Mouse (Mus musculus) liver, postnatal 0 days (tissue): ENCODE results near the gene Efnb2. TPM values are rescaled to one million over a fixed set of nuclear protein-coding genes. Genes with fewer than 3 reads are reported as not detected.

ENCODE experiments used
- ATAC-seq: fragments of 200-750 bp; cut with Nextera tagmentation; 2 replicates; pipeline ENCODE4 v1.8.0; 2017; ENCODE audit warnings: mild to moderate bottlenecking, moderate library complexity
- DNase-seq: peaks from one replicate; pipeline ENCODE4 v3.0.0-alpha.2; 2016
- H3K27ac ChIP-seq: fragments of 300-500 bp; sonication (generic); 2 replicates; pipeline ENCODE4 v1.5.1; 2014; ENCODE audit warnings: antibody characterized with exemption, moderate library complexity, mild to moderate bottlenecking, low read depth
- H3K27me3 ChIP-seq: fragments of 300-500 bp; sonication (generic); 2 replicates; pipeline ENCODE4 v1.6.1; 2014; ENCODE audit warnings: low read length, control low read depth, mixed read lengths; ENCODE audit not compliant: insufficient read depth
- H3K36me3 ChIP-seq: fragments of 300-500 bp; sonication (generic); replicated peaks from 2 replicates; pipeline ENCODE4 v1.6.1; 2014; ENCODE audit warnings: mild to moderate bottlenecking, control low read depth, low read length, moderate library complexity, mixed read lengths; ENCODE audit not compliant: insufficient read depth
- H3K4me1 ChIP-seq: fragments of 300-500 bp; sonication (generic); 2 replicates; pipeline ENCODE4 v1.6.1; 2014; ENCODE audit warnings: antibody characterized with exemption, mild to moderate bottlenecking, control low read depth; ENCODE audit not compliant: insufficient read depth
- H3K4me2 ChIP-seq: fragments of 300-500 bp; sonication (generic); 2 replicates; pipeline ENCODE4 v1.6.1; 2014; ENCODE audit warnings: low read depth, mild to moderate bottlenecking, low read length, moderate library complexity, mixed read lengths
- H3K4me3 ChIP-seq: fragments of 300-500 bp; sonication (generic); 2 replicates; pipeline ENCODE4 v1.5.1; 2014; ENCODE audit warnings: low read depth, low read length
- H3K9ac ChIP-seq: fragments of 300-500 bp; sonication (generic); replicated peaks from 2 replicates; pipeline ENCODE4 v1.6.1; 2014; ENCODE audit warnings: mild to moderate bottlenecking, moderate library complexity
- H3K9me3 ChIP-seq: fragments of 300-500 bp; sonication (generic); 2 replicates; pipeline ENCODE4 v1.6.1; 2016; ENCODE audit warnings: mild to moderate bottlenecking, control low read depth, low read length, mixed read lengths
- CTCF ChIP-seq: sonication (generic); IDR thresholded peaks from 2 replicates; pipeline ENCODE4 v1.5.1; 2016; ENCODE audit warnings: antibody characterized with exemption, low read depth
- EP300 ChIP-seq: IDR thresholded peaks from 2 replicates; pipeline ENCODE4 v1.6.1; 2016; ENCODE audit warnings: antibody characterized with exemption, low read depth, mild to moderate bottlenecking
- WGBS: fragments of 180-500 bp; shearing (Covaris S2); extraction: QIAGEN DNeasy Blood & Tissue Kit; methylation state at CpG from one replicate; pipeline ENCODE4 v1.1.7; 2014; ENCODE audit not compliant: insufficient replicate concordance; 5-methylcytosine and 5-hydroxymethylcytosine counted together
- polyA plus RNA-seq: library from polyadenylated mRNA; unstranded; fragments of >200 nt; fragmentation: Nextera tagmentation; extraction: Ambion mirVana; gene quantifications from 2 replicates; pipeline ENCODE4 v1.2.1, GENCODE M21; 2015

The Efnb2 gene
- polyA plus RNA-seq, 1 experiment from 2014 or later: 1.0 TPM

DNA sequence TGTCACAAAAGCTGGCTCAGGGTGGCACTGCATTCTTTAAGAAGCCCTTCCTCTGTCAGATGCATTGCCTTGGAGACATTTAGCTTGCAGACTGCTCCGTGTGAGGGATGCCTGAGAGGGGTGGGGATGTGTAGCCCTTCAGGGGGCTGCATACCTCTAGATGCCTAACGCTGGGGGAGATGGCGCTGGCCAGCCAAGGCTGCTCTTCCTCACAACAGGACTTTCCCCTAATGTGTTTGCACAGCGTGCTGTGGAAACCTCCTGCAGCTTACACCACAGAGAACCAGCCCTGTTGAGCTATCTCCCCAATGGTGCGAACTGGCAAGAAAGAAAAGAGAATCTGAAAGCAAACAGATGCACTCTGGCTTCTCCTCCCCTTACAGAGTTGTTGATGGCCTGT lies 51.9 kb downstream of the Efnb2 start:
- DNase-seq (no peak), ATAC-seq (no peak)
- 45% methylated on average over 5 of the region's 5 CpGs for WGBS
- Histone ChIP-seq H3K4me1 (no peaks in the 10 kb centered on the region), H3K27me3 (no peaks in the 10 kb centered on the region), H3K4me2 (no peak overlapping the region), H3K36me3 (no peaks in the 10 kb centered on the region), H3K27ac (no peak overlapping the region), H3K9me3 (no peaks in the 10 kb centered on the region), H3K9ac (no peak overlapping the region), H3K4me3 (no peak overlapping the region)
- TF ChIP-seq EP300: no peak
- no peak for TF ChIP-seq CTCF

DNA sequence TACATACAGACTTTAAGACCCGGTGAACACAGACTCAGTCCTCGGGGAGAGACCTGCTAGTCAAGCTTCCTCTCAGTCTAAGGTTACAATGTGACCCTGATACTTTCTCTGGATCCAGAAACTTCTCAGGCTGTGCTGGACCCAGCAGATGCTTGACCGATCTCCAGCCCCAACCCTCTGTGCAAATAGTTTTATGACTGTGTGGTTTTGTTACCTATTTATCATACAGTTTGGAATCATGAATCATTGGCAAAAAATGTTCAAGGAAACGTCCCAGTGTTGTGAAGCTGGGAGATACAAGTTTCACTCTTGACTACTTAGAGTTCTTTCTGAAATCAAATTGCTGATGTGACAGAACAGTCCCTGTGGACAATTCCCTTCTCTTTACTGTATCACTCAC lies 55.4 kb downstream of the Efnb2 start:
- H3K27me3 ChIP-seq: no peaks in the 10 kb centered on the region
- H3K9me3 ChIP-seq: no peaks in the 10 kb centered on the region
- 59% methylated on average over 4 of the region's 4 CpGs for WGBS
- TF ChIP-seq EP300 (no peak), CTCF (no peak)
- H3K4me2 ChIP-seq: no peak overlapping the region
- DNase-seq (no peak), ATAC-seq (no peak)
- no peak overlapping the region for H3K4me3 ChIP-seq
- H3K36me3 ChIP-seq: no peaks in the 10 kb centered on the region
- H3K27ac ChIP-seq: no peak overlapping the region
- H3K9ac ChIP-seq: no peak overlapping the region
- H3K4me1 ChIP-seq: no peaks in the 10 kb centered on the region

DNA sequence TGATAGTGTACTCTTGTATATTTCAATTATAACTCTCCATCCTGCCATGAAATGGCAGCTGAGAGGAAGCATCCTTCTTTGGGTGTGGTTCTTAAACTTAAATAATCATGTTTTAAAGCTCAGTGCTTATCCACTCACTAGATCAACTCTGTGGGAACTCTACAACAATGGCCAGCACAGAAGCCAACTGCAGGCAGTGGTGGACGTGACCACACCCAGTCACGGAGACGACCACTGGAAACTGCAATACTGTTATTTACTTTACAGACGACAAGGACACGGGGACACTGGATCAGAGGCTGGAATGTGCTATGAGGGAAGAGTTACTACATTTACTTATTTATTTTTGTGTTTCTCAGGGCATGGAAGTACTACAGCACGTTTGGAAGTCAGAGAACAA lies 57.2 kb downstream of the Efnb2 start:
- no peak overlapping the region for H3K9ac ChIP-seq
- no peaks in the 10 kb centered on the region for H3K36me3 ChIP-seq
- H3K9me3 ChIP-seq: no peaks in the 10 kb centered on the region
- H3K27me3 ChIP-seq: no peaks in the 10 kb centered on the region
- H3K27ac ChIP-seq: no peak overlapping the region
- TF ChIP-seq EP300: no peak
- TF ChIP-seq CTCF: no peak
- 44% methylated on average over 6 of the region's 6 CpGs for WGBS
- no peak overlapping the region for H3K4me3 ChIP-seq
- ATAC-seq: no peak
- no peak for DNase-seq
- H3K4me1 ChIP-seq: no peaks in the 10 kb centered on the region
- H3K4me2 ChIP-seq: no peak overlapping the region

DNA sequence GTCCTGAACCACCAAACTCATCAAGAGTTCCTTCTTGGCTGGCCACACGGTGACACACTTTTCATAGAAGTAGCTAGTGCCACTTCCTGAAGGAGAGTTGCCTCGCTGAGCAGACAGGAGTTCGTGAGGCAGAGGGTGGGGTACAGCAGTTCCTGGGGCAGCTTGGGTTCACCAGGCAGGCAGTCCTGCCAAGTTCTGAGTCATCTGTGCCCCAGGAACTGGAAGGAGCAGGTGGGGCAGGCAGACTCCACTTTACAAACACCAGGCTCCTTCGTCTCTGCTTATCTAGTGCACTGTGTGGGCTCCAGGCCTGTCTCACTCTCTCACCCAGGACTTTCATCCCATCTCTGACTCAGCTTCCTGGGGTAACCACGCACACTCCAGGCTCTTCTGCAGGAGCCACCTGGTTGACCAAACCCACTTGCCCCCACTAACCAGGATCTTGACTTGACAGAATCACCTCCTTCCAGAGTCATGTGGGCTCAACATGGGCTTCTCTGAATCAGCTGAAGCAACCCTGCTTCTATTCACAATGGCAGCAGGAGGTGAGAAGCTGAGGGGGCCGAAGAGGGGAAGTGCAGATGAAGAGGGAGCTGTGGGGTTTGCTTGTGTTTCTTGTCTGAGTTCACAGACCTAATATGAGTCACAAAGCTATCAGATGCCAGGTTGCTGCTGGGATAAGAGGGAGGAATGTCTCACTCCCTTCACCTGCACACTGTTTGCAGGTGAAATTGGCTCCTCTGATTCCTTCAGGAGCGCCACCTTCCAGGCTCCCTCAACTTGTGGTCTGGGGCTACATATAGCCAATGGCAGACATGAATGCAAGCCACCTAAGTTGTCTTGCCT lies 58.2 kb downstream of the Efnb2 start:
- TF ChIP-seq EP300: no peak
- no peak for TF ChIP-seq CTCF
- ATAC-seq: no peak
- H3K9me3 ChIP-seq: no peaks in the 10 kb centered on the region
- no peaks in the 10 kb centered on the region for H3K4me1 ChIP-seq
- H3K27me3 ChIP-seq: no peaks in the 10 kb centered on the region
- DNase-seq: no peak
- no peaks in the 10 kb centered on the region for H3K36me3 ChIP-seq
- WGBS: 38% methylated on average over 7 of the region's 7 CpGs
- H3K4me3 ChIP-seq: no peak overlapping the region
- H3K27ac ChIP-seq: no peak overlapping the region
- no peak overlapping the region for H3K4me2 ChIP-seq
- no peak overlapping the region for H3K9ac ChIP-seq

DNA sequence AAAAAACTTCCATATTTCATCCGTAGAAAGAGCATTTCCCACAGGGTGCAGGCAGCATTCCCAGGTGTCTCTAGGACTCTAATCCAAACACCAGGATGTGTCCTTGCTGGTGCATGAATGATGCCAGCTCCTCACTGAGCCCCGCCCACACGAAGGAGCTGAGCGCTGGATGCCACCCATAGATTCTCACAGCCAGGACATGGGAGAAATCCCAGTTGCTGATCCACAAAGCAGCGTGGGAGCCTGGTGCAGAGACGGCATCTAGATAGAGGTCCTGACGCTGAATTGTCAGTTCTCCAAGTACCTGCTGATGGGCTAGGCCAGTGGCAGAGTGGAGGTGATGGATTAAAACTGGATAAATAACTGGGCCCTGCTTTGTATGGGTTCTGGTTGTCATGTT lies 61.1 kb downstream of the Efnb2 start:
- H3K9ac ChIP-seq: no peak overlapping the region
- H3K27ac ChIP-seq: no peak overlapping the region
- H3K9me3 ChIP-seq: no peaks in the 10 kb centered on the region
- WGBS: 87% methylated on average over 7 of the region's 7 CpGs
- no peaks in the 10 kb centered on the region for H3K36me3 ChIP-seq
- no peak overlapping the region for H3K4me2 ChIP-seq
- H3K27me3 ChIP-seq: no peaks in the 10 kb centered on the region
- TF ChIP-seq EP300: no peak
- no peak for TF ChIP-seq CTCF
- H3K4me1 ChIP-seq: no peaks in the 10 kb centered on the region
- ATAC-seq (no peak), DNase-seq (no peak)
- H3K4me3 ChIP-seq: no peak overlapping the region

DNA sequence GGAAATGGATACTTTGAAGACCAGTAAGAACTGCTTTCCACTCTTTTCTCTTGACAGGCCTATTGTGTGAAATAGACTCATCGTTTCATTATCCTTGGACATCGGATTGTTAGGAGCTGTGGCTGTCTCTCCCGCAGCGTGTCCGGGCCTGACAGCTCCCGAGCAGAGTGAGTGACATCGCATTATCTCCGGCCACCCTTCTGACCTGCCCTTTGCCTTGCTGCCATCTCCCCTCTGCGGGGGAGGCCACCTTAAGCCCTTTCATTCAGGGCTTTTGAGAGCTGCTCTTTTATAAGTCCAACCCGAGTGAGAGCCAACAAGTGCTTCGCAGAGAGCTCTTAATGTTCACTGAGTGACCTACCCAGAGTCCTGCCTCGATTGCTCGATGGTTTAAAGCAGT lies 63.6 kb downstream of the Efnb2 start:
- no peaks in the 10 kb centered on the region for H3K36me3 ChIP-seq
- no peaks in the 10 kb centered on the region for H3K9me3 ChIP-seq
- DNase-seq: no peak
- ATAC-seq: no peak
- no peak overlapping the region for H3K4me2 ChIP-seq
- TF ChIP-seq EP300 (no peak), CTCF (no peak)
- no peak overlapping the region for H3K4me3 ChIP-seq
- no peaks in the 10 kb centered on the region for H3K4me1 ChIP-seq
- H3K27ac ChIP-seq: no peak overlapping the region
- H3K27me3 ChIP-seq: no peaks in the 10 kb centered on the region
- no peak overlapping the region for H3K9ac ChIP-seq
- WGBS: 47% methylated on average over 13 of the region's 13 CpGs
